Mouse (Mus musculus) kidney, adult 2 months (tissue): ENCODE data around the gene Vwce.

Experiments
- CTCF ChIP-seq: fragments of 200-500 bp; conservative IDR thresholded peaks from 2 replicates; pipeline ENCODE4 v1.5.1; 2011; ENCODE audit warnings: low read depth, mild to moderate bottlenecking, control low read depth, low read length, moderate library complexity, mixed read lengths; ENCODE audit not compliant: insufficient read depth, insufficient read length
- POLR2A ChIP-seq: fragments of 200-500 bp; IDR thresholded peaks from one replicate; pipeline ENCODE4 v1.6.1; 2011; ENCODE audit warnings: low read depth, low read length, control low read depth

GRCm38 (mm10) chr19:10640080-10640479, 6.1 kb downstream of the Vwce start:
- TF ChIP-seq POLR2A, result no peak
- TF ChIP-seq CTCF, result no peak
